Mouse (Mus musculus) bone marrow macrophage, adult 2 months (primary cell): ENCODE data around the gene Nrgn.

Experiments
- CTCF ChIP-seq: IDR thresholded peaks from 2 replicates; pipeline ENCODE4 v1.5.1; 2012; ENCODE audit warnings: low read depth, mild to moderate bottlenecking, low read length, moderate library complexity
- POLR2A ChIP-seq: IDR thresholded peaks from 2 replicates; pipeline ENCODE4 v1.6.1; 2012; ENCODE audit warnings: mild to moderate bottlenecking, low read depth, low read length, borderline replicate concordance

GRCm38 (mm10) chr9:37506023-37506422, 46.7 kb downstream of the Nrgn start:
- TF ChIP-seq CTCF, result no peak
- TF ChIP-seq POLR2A, result no peak
